Mouse (Mus musculus) midbrain, embryonic 14.5 days (tissue): Measurements from ENCODE around the gene Gpcpd1. TPM values are rescaled to one million over a fixed set of nuclear protein-coding genes. Genes with fewer than 3 reads are reported as not detected.

ENCODE experiments used
- ATAC-seq: fragments of 200-750 bp; cut with Nextera tagmentation; 2 replicates; pipeline ENCODE4 v1.8.0; 2017; ENCODE audit warnings: moderate number of reproducible peaks, moderate library complexity; ENCODE audit not compliant: low FRiP score, low TSS enrichment
- DNase-seq: peaks from one replicate; pipeline ENCODE4 v3.0.0-alpha.2; 2015
- H3K27ac ChIP-seq: fragments of 300-500 bp; sonication (generic); replicated peaks from 2 replicates; pipeline ENCODE4 v1.5.1; 2014; ENCODE audit warnings: mild to moderate bottlenecking, low read depth, low read length, moderate library complexity
- H3K27me3 ChIP-seq: fragments of 300-500 bp; sonication (generic); 2 replicates; pipeline ENCODE4 v1.6.1; 2014; ENCODE audit warnings: low read length, control low read depth, mixed read lengths; ENCODE audit not compliant: control insufficient read depth, insufficient read depth
- H3K36me3 ChIP-seq: fragments of 300-500 bp; sonication (generic); 2 replicates; pipeline ENCODE4 v1.6.1; 2014; ENCODE audit warnings: low read length, control low read depth; ENCODE audit not compliant: control insufficient read depth, insufficient read depth
- H3K4me1 ChIP-seq: fragments of 300-500 bp; sonication (generic); 2 replicates; pipeline ENCODE4 v1.6.1; 2014; ENCODE audit warnings: mild to moderate bottlenecking, antibody characterized with exemption, low read length, control low read depth; ENCODE audit not compliant: control insufficient read depth, insufficient read depth
- H3K4me2 ChIP-seq: fragments of 300-500 bp; sonication (generic); 2 replicates; pipeline ENCODE4 v1.6.1; 2014; ENCODE audit warnings: mild to moderate bottlenecking, low read length, moderate library complexity
- H3K4me3 ChIP-seq: fragments of 300-500 bp; sonication (generic); replicated peaks from 2 replicates; pipeline ENCODE4 v1.5.1; 2014; ENCODE audit warnings: low read depth, low read length
- H3K9ac ChIP-seq: fragments of 300-500 bp; sonication (generic); replicated peaks from 2 replicates; pipeline ENCODE4 v1.6.1; 2014; ENCODE audit warnings: mild to moderate bottlenecking, low read length, moderate library complexity
- H3K9me3 ChIP-seq: fragments of 300-500 bp; sonication (generic); 2 replicates; pipeline ENCODE4 v1.6.1; 2016; ENCODE audit warnings: low read length, control low read depth, mixed read lengths; ENCODE audit not compliant: control insufficient read depth
- WGBS: fragments of 180-500 bp; shearing (Covaris S2); extraction: QIAGEN DNeasy Blood & Tissue Kit; methylation state at CpG from one replicate; pipeline ENCODE4 v1.1.7; 2014; 5-methylcytosine and 5-hydroxymethylcytosine counted together
- polyA plus RNA-seq: library from polyadenylated mRNA; unstranded; fragments of >200 nt; fragmentation: Nextera tagmentation; extraction: Ambion mirVana; gene quantifications from 2 replicates; pipeline ENCODE4 v1.2.1, GENCODE M21; 2014

The Gpcpd1 gene
- polyA plus RNA-seq, 1 experiment from 2014 or later = 104 TPM

DNA sequence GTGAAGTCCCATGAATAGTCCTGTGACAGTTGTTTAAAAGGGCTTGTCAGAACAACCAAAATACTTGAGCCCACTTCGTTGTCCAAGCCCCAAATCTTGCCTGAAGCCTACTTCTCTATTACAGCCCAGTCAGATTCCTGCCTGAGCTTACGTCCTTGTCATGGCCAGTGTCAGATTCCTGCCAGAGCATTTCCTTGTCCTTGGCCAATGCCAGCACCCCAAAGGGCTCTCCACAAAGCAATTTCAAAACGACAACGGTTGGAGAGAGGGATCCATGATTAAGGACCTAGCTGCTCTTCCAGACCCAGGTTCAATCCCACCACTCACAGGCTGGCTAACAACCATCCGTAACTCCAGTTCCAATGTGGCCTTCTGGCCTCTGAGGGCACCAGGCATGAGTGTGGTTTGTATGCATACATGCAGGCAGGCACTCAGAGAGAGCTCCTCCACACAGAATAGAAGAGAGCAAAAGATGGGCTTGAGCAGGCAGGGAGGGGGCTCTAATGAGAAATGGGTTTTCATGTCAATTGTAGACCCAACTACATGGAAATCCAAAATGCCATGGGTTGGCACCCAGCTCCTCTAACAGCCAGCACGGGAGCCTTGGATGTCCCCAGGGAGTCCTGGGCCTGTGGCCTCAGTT, 70.2 kb downstream of the Gpcpd1 start:
- Histone ChIP-seq H3K9me3 (no peaks in the 10 kb centered on the region), H3K9ac (no peak overlapping the region), H3K27ac (no peak overlapping the region), H3K27me3 (no peaks in the 10 kb centered on the region), H3K4me2 (no peak overlapping the region), H3K4me3 (no peak overlapping the region), H3K36me3 (no peaks in the 10 kb centered on the region), H3K4me1 (no peaks in the 10 kb centered on the region)
- no peak for ATAC-seq
- no peak for DNase-seq
- WGBS = 75% methylated on average over 6 of the region's 6 CpGs

DNA sequence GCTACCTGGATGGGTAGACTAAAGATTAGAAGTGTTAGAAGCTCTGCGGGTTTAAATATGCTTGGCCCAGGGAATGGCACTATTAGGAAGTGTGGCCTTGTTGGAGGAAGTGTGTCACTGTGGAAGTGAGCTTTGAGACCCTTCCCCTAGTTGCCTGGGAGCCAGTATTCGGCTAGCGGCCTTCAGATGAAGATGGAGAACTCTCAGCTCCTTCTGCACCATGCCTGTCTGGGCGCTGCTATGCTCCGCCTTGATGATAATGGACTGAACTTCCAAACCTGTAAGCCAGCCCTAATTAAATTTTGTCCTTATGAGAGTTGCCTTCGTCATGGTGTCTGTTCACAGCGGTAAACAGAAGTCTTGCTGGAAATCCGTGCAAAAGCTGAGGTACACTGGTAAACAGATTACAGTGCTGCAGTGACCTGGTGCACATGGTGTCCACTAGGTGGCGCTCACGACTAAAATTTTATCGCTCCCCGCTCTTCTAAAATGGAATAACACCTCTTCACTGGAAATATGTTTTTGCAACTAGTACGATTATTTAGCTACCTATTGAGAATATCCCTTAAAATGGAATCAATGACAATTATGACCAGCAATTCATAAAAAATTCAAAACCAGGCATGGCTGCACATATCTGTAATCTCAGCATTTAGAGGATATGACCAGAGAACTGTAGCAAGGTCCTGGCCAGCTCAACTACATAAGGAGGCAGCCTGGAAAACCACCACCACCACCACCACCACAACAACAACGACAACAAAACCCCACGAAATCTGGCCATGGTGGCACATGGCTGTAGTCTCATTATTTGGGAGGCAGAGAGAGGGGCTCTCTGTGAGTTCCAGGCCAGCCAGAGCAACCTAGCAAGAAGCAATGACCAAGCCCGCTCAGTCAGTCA, 71.1 kb downstream of the Gpcpd1 start:
- no peaks in the 10 kb centered on the region for H3K27me3 ChIP-seq
- DNase-seq (peak; percentile 94), ATAC-seq (peak; percentile 66; the same call in 1 of the 2 replicates)
- no peak overlapping the region for H3K27ac ChIP-seq
- 31% methylated on average over 16 of the region's 16 CpGs for WGBS
- H3K9ac ChIP-seq = no peak overlapping the region
- no peak overlapping the region for H3K4me2 ChIP-seq
- no peaks in the 10 kb centered on the region for H3K4me1 ChIP-seq
- H3K36me3 ChIP-seq = no peaks in the 10 kb centered on the region
- H3K9me3 ChIP-seq = no peaks in the 10 kb centered on the region
- no peak overlapping the region for H3K4me3 ChIP-seq

GRCm38 (mm10) chr2:132515607-132516006, 71.9 kb downstream of the Gpcpd1 start:
- Histone ChIP-seq H3K4me3 (no peak overlapping the region), H3K4me1 (no peaks in the 10 kb centered on the region), H3K27ac (no peak overlapping the region), H3K4me2 (no peak overlapping the region), H3K9me3 (no peaks in the 10 kb centered on the region), H3K36me3 (no peaks in the 10 kb centered on the region), H3K27me3 (no peaks in the 10 kb centered on the region), H3K9ac (no peak overlapping the region)
- DNase-seq = no peak
- no peak for ATAC-seq
- 92% methylated on average over 13 of the region's 13 CpGs for WGBS

DNA sequence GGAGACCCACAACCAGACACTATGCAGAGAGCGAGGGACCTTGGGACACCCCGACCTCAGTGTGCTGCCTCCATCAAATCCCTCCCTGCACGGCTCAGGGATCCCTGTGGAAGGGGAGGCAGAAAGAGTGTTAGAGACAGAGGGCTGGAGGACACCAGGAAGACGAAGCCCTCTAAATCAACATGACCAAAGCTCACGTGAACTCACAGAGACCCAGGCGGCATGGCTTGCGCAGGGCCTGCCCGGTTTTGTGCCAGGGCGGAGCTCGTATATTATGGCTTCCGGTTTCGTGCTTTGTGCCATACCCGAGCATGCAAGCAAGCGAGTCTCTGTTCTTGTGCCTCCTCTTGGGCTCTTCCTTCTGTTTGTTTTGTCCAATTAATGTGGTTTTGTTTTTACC, 72.5 kb downstream of the Gpcpd1 start:
- Histone ChIP-seq H3K27ac (no peak overlapping the region), H3K9me3 (no peaks in the 10 kb centered on the region), H3K4me3 (no peak overlapping the region), H3K27me3 (no peaks in the 10 kb centered on the region), H3K36me3 (no peaks in the 10 kb centered on the region), H3K9ac (no peak overlapping the region), H3K4me1 (no peaks in the 10 kb centered on the region), H3K4me2 (no peak overlapping the region)
- whole genome bisulfite sequencing = 89% methylated on average over 14 of the region's 14 CpGs
- no peak for DNase-seq
- no peak for ATAC-seq

DNA sequence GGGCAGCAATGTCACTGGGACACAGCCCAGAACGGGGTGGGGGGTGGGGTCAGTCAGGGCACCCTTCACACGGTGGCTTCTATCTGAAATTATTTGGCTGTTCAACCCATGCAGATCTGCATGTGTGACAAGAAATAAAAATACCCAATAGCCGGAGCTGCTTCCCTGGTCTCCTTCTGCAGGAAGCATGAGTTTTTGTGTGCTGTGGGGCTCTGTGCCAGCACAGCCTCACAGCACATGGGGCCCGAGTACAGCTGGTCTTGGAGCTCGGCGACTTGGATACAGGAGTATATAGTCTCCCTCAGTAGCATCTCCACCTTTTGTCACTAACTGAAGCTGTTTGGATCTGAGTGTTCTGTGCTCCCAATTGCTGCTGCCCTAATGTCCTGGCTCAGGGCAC, 73.2 kb downstream of the Gpcpd1 start:
- no peak for ATAC-seq
- H3K4me2 ChIP-seq = no peak overlapping the region
- no peaks in the 10 kb centered on the region for H3K9me3 ChIP-seq
- 66% methylated on average over 6 of the region's 6 CpGs for WGBS
- no peak overlapping the region for H3K4me3 ChIP-seq
- H3K4me1 ChIP-seq = no peaks in the 10 kb centered on the region
- no peaks in the 10 kb centered on the region for H3K36me3 ChIP-seq
- H3K27me3 ChIP-seq = no peaks in the 10 kb centered on the region
- peak; percentile 13 for DNase-seq
- no peak overlapping the region for H3K9ac ChIP-seq
- H3K27ac ChIP-seq = no peak overlapping the region

- H3K27me3 ChIP-seq = no peaks in the 10 kb centered on the region
- H3K9me3 ChIP-seq = no peaks in the 10 kb centered on the region
- H3K4me3 ChIP-seq = no peak overlapping the region
- no peak overlapping the region for H3K4me2 ChIP-seq
- DNase-seq = no peak
- H3K4me1 ChIP-seq = no peaks in the 10 kb centered on the region
- 72% methylated on average over 12 of the region's 12 CpGs for WGBS
- no peak for ATAC-seq
- H3K36me3 ChIP-seq = no peaks in the 10 kb centered on the region
- H3K27ac ChIP-seq = no peak overlapping the region
- no peak overlapping the region for H3K9ac ChIP-seq
Observed at GRCm38 (mm10) chr2:132513371-132514181, 74.0 kb downstream of the Gpcpd1 start.

DNA sequence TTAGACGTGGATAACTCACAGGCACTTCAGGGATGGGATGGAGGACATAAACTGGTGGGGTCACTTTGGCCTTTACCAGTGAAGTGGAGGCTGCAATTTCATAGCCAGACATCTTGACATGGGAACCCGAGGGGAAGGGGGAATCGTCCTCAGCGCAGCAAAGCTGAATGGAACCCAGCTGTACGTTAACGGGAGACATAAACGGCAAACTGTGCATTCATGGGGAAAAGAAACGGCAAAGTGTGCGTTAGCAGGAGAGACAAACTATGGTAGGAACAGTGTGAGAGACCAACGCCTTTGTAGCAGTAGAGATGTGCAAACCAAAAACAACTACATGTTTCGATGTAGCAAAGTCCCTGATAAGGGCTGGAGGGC, 74.6 kb downstream of the Gpcpd1 start:
- no peak overlapping the region for H3K4me3 ChIP-seq

GRCm38 (mm10) chr2:132512051-132512976, 75.2 kb downstream of the Gpcpd1 start:
- Histone ChIP-seq H3K36me3 (no peaks in the 10 kb centered on the region), H3K4me1 (no peaks in the 10 kb centered on the region), H3K4me3 (no peak overlapping the region), H3K4me2 (0 out of 2 replicates have a peak overlapping the region, but pooled peaks have one; percentile 2), H3K27me3 (no peaks in the 10 kb centered on the region), H3K9ac (no peak overlapping the region), H3K27ac (no peak overlapping the region), H3K9me3 (no peaks in the 10 kb centered on the region)
- no peak for DNase-seq
- no peak for ATAC-seq
- WGBS = 43% methylated on average over 19 of the region's 19 CpGs

More for the DNA sequence above, 74.6 kb downstream of the Gpcpd1 start:
- Histone ChIP-seq H3K27ac (no peak overlapping the region), H3K4me1 (no peaks in the 10 kb centered on the region), H3K9ac (no peak overlapping the region), H3K27me3 (no peaks in the 10 kb centered on the region), H3K9me3 (no peaks in the 10 kb centered on the region), H3K4me2 (0 out of 2 replicates have a peak overlapping the region, but pooled peaks have one; percentile 2), H3K36me3 (no peaks in the 10 kb centered on the region)
- ATAC-seq = no peak
- DNase-seq = no peak
- 79% methylated on average over 11 of the region's 11 CpGs for WGBS
